Mouse (Mus musculus) cortical plate, adult 2 months (tissue): Measurements from ENCODE around the gene Sgsm3.

Experiments
- CTCF ChIP-seq: fragments of 200-500 bp; IDR thresholded peaks from 2 replicates; pipeline ENCODE4 v1.5.1; 2011; ENCODE audit warnings: mild to moderate bottlenecking, control low read depth, low read length; ENCODE audit not compliant: insufficient read depth; ENCODE audit errors: extremely low read depth
- POLR2A ChIP-seq: fragments of 200-500 bp; IDR thresholded peaks from 2 replicates; pipeline ENCODE4 v1.6.1; 2011; ENCODE audit warnings: mild to moderate bottlenecking, low read length, control low read depth; ENCODE audit not compliant: insufficient read depth; ENCODE audit errors: extremely low read depth

GRCm38 (mm10) chr15:80996090-80996835 lies 18.7 kb downstream of the Sgsm3 start:
- no peak for TF ChIP-seq POLR2A
- no peak for TF ChIP-seq CTCF
